Mouse (Mus musculus) heart, adult 8-10 months (tissue): ENCODE data around the gene Zfp280d. TPM values are rescaled to one million over a fixed set of nuclear protein-coding genes. Genes with fewer than 3 reads are reported as not detected.
"Not testable (repeated sequence)": the region's sequence is repeated elsewhere in the genome, so short reads cannot be mapped to it uniquely, and the experiment has no call there.

Experiments
- DNase-seq: peaks from one replicate; pipeline ENCODE4 v3.0.0; 2022; ENCODE audit warnings: low spot score
- total RNA-seq, 4 experiments: library from RNA; stranded (reverse); gene quantifications; 2 replicates each; pipeline ENCODE4 v1.2.4; 2022

Zfp280d gene
- total RNA-seq, 4 experiments from 2014 or later = 13.9 to 23.0 (median 20.5) TPM

DNA sequence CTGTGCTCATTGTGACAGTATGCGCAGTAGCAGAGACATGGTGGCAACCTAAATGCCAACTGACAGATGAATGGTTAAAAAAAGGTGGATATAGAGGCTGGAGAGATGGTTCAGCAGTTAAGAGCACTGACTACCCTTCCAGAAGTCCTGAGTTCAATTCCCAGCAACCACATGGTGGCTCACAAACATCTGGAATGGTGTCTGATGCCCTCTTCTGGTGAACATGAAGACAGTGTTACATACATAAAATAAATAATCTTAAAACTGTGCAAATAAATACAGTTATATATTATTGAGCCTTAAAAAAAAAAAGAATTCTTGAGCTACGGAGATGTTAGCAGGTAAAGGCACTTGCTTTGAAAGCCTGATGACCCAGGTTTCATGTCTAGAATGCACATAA, 97.7 kb downstream of the Zfp280d start:
- no peak for DNase-seq

- DNase-seq = no peak
Measured at GRCm38 (mm10) chr9:72374074-72374473, 99.4 kb downstream of the Zfp280d start.

DNA sequence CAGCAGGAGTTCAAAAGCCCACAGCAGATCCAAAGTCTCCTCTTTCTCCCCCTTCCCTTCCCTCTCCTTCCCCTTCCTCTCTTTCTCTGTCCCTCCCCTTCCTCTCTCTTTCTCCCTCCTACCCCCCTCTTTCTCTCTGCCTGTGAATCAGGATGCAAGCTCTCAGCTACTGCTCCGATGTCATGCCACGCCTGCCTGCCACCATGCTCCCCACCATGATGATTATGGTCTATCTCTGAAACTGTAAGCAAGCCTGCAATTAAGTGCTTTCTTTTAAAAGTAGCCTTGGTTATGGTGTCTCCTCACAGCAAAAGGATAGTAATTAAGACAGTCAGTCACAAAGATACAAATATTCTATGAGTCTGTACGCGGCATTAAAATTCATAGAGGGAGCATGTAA, 100.3 kb downstream of the Zfp280d start:
- DNase-seq = no peak

DNA sequence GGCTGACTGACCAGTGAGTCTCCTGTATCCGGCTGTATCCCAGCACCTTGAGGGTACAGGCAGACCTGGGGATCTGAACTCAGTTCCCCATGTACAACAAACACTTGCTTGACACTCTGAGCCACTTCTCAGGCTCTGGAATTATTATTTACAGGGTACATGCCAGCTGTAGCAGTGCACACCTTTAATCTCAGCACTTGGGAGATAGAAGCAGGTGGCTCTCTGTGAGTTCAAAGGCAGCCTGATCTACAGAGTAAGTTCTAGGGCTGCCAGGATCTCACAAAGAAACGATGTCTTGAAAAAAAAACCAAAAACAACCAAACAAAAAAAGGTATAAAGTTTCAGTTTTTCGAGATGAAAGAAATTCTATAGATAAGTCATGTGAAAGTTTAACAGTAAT, 101.0 kb downstream of the Zfp280d start:
- DNase-seq = no peak

DNA sequence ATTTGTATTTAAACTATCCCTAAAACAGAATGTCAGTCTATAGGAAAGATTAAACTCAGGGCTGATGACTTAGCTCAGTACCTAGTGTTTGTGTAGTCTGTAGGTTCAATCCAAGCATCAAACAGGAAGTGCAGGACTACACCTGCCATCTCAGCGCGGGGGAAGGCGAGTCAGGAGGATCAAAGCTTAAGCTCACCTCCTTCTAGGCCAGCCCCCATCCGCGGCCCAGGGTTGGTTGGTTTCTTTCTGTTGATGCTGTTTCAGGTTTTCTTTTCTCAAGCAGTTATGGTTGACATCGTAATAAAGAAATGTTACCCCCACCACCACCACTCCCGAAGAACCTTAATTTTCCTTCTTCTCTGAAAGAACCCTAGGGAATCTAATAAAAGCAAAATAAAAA, 111.1 kb downstream of the Zfp280d start:
- no peak for DNase-seq

GRCm38 (mm10) chr9:72388934-72389333, 114.3 kb downstream of the Zfp280d start:
- DNase-seq = no peak

- DNase-seq = no peak
Measured at GRCm38 (mm10) chr9:72389431-72390002, 114.9 kb downstream of the Zfp280d start.

GRCm38 (mm10) chr9:72390321-72391077, 115.8 kb downstream of the Zfp280d start:
- DNase-seq = no peak

DNA sequence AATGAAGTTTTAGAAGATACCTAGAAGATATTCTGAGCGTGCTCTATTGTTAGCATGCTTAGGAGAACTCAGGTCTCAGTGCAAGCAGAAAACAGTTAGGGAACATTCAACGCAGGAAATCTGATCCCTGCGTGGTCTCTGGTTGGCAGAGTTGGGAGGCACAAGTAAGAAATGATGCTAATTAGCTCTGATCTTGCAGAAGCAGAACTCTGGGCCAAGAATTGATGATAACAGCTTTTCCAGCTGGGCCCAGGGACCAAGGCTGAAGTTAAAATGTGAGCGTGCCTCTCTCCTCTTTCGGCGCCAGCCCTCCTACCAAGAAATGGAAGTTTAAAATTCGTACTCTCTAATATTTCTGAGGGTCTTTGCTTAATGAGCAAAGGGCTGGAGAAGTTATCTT, 118.0 kb downstream of the Zfp280d start:
- no peak for DNase-seq

DNA sequence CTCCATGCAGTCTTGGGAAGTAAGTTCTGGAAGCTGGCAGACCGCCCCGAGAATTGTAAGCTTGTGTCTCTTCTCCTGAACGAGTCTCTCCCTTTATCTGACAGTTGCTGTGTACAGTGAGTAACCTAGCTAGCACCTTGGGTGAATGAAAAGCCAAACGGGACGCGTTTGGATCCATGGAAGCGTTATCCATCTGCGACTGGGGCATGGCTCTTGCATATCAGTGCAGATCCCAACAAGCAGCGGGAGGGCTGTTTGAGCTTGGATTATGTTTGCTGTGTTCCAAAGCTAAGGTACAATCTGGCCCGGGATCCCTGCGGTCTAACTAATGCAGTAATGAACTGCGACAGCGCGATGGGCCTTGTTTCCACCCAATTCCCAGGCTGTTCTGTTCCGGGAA, 118.6 kb downstream of the Zfp280d start:
- no peak for DNase-seq

- DNase-seq = no peak
Measured at GRCm38 (mm10) chr9:72393869-72394341, 119.2 kb downstream of the Zfp280d start.

DNA sequence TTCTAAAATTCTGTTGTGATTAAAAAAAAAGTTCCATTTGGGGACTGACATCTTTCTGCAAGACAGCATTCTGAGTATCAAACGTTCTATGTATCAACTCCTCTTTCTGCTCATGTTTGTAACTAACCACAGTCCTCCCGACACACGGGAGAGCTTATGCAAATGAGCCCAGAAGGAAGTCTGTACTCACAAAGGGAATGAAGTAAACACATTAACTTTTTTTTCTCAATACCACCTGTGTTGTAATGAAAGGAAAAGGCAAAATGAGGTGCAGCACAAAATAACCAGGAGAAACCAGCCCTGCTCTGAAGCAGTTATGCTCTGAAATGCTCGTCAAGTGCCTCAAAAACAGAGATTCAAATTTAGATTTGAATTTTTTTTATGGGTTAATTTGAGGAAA, 125.5 kb downstream of the Zfp280d start:
- DNase-seq = no peak

DNA sequence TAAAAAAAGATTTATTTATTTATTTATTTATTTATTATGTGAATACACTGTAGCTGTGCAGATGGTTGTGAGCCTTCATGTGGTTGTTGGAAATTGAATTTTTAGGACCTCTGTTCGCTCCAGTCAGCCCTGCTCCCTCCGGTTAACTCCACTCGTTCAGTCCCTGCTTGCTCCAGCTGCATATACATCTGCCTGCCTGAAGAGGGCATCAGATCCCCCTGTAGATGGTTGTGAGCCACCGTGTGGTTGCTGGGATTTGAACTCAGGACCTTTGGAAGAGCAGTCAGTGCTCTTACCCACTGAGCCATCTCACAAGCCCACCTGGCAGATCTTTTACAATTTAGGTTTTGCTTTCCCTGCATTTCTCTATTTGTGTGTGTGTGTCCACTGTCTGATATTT, 127.1 kb downstream of the Zfp280d start:
- DNase-seq = not testable (repeated sequence)

- no peak for DNase-seq
Measured at GRCm38 (mm10) chr9:72403421-72403820, 128.8 kb downstream of the Zfp280d start.

- no peak for DNase-seq
Measured at GRCm38 (mm10) chr9:72404446-72404845, 129.8 kb downstream of the Zfp280d start.

GRCm38 (mm10) chr9:72404934-72405333, 130.3 kb downstream of the Zfp280d start:
- no peak for DNase-seq

DNA sequence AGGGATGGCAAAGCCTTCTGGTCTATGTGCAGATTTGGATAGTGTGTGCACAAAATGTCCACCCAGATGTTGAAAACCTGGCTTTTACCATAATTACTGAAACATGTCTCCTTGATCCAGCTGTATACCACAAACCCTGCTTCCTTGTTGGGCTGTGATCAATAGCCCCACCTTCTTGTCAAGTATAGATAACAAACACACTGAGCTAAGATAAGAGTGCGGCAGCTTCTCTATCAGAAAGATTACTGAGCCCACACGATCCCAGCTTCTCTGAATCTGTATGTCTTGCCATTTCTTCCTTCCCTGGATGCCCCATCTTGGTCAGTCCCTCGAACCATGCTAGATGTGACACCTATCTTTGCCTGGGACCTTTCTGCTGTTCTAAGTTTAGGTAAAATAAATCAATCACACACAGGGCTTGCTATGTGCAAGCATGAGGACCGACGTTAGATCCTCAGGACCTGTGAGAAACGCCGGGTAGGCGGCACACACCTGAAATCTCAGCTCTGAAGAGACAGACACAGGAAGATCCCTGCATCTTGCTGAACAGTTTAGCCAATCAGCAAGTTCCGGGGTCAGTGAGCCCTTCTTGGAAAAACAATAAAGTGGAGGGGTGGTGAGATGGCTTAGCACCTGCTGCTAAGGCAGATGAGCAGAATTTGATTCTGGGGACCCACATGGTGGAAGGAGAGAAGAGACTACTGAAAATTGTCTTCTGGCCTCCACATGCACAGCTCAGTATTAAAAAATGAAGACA, 131.4 kb downstream of the Zfp280d start:
- no peak for DNase-seq

DNA sequence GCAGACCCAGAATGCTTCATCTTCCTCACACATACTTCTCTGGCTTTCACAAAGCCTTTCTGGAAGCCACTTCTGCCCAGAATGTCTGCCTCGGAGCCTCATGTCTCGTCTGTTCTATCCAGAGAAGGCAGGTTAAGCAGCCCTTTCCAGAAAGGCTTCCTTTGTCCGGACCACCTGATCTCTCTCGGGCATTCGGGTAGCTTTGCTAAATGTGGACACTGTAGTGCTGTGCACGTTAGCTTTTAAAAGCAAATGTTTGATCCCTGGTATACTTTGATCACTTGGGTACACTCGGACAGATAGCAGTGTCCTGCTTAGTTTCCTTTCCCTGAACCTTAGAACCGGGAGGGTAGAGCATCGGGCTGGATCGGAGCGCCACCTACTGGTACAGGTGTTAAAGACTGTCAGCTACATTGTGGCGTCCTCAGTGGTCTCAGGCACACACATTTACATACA, 133.5 kb downstream of the Zfp280d start:
- peak; percentile 67 for DNase-seq

DNA sequence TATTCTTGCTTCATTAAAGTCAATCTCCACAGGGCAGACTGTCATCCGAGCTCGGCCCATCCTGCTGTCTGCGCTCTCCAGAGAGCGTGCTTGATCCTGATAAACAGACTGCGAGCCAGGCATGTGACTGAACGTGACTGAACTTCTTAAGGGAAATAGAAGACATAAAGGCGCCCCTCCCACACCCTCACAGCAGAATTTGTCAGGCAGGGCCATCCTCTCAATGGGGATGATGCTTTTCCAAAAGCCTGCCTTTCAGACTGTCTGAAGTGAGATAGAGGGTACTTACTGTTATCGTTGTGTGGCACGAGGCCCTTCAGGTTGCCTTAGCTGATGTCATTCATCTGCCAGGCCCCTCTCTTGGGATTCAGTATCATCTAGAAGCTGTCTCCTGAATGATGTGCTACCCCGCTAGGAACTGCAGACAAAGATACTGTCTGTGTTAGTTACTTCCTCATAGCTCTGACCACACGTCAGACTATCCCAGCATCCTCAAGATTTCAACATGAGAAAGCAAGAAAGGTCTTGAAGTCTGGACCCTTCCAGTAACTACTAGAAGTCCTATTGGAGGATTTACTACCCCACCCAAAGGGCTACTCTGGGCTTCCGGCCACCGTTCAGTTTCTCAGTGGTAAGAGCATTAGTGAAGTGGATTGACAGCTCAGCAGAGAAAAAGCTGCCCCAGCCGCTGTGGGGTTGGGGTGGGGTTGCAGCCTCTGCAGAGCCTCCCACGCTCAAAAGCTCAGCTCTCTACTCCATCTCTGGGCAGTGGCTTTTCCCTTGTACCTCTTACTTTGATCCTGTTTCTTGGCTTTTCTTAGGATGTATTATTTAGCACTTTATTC, 134.9 kb downstream of the Zfp280d start:
- no peak for DNase-seq

DNA sequence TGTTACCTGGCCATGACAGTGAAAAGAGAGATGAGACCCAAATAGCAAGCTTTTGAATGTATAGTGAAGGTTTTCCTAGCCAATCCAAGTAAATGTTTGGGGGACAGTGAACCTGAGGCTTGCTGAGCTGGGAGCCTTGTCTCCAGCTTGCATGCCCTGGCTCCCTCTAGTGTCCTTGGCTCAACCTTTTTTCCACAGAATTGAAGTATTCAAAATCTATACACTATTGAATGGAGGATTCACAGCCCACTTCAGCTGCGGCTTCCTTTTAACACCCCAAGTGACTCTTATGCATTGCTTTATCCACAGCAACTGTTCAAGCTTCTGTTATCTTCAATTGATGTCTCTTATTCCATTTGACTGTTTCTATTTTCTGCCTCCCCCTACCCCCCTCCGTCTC, 137.1 kb downstream of the Zfp280d start:
- no peak for DNase-seq
